Mouse (Mus musculus): ENCODE measurements at regions not wholly inside any gene's neighbourhood (a gene's known extent, or its start where the extent isn't known, plus 50 kb on each side); places are given as distances from the start of the nearest gene placed in this dataset.
A peak's percentile ranks its signal among the peaks of the same experiment; 100 is the strongest.
"Not testable (repeated sequence)": the region's sequence is repeated elsewhere in the genome, so short reads cannot be mapped to it uniquely, and the experiment has no call there.

- no peak for DNase-seq
Observed at GRCm38 (mm10) chr1:16904690-16905089, 811.6 kb upstream of the 4930444P10Rik start.

- not testable (repeated sequence) for DNase-seq
Observed at GRCm38 (mm10) chr1:16868383-16868782, 775.3 kb upstream of the 4930444P10Rik start.

- DNase-seq, result not testable (repeated sequence)
Observed at GRCm38 (mm10) chr1:16867086-16867835, 774.1 kb upstream of the 4930444P10Rik start.

GRCm38 (mm10) chr1:16837111-16837510 is 744.0 kb upstream of the 4930444P10Rik start:
- DNase-seq, result no peak

- DNase-seq, result not testable (repeated sequence)
Observed at GRCm38 (mm10) chr1:16824709-16825108, 731.6 kb upstream of the 4930444P10Rik start.

GRCm38 (mm10) chr1:16824057-16824456 is 730.9 kb upstream of the 4930444P10Rik start:
- DNase-seq, result no peak

- DNase-seq, result no peak
Observed at GRCm38 (mm10) chr1:16821186-16821585, 728.1 kb upstream of the 4930444P10Rik start.

- no peak for DNase-seq
Observed at GRCm38 (mm10) chr1:16816572-16816971, 723.4 kb upstream of the 4930444P10Rik start.

GRCm38 (mm10) chr1:16815731-16816130 is 722.6 kb upstream of the 4930444P10Rik start:
- no peak for DNase-seq

- DNase-seq, result no peak
Observed at GRCm38 (mm10) chr1:16809370-16810150, 716.4 kb upstream of the 4930444P10Rik start.

- peak; percentile 90 for DNase-seq
Observed at GRCm38 (mm10) chr1:16798292-16798691, 705.2 kb upstream of the 4930444P10Rik start.

GRCm38 (mm10) chr1:16796449-16796848 is 703.3 kb upstream of the 4930444P10Rik start:
- no peak for DNase-seq

GRCm38 (mm10) chr1:16790733-16791309 is 697.7 kb upstream of the 4930444P10Rik start:
- DNase-seq, result no peak

GRCm38 (mm10) chr1:16779791-16780190 is 686.7 kb upstream of the 4930444P10Rik start:
- no peak for DNase-seq

GRCm38 (mm10) chr1:16760951-16761350 is 667.8 kb upstream of the 4930444P10Rik start:
- no peak for DNase-seq
